Mouse (Mus musculus) limb, embryonic 15.5 days (tissue): ENCODE measurements at regions not wholly inside any gene's neighbourhood (a gene's known extent, or its start where the extent isn't known, plus 50 kb on each side); places are given as distances from the start of the nearest gene placed in this dataset.

ENCODE experiments used
- ATAC-seq: fragments of 200-750 bp; cut with Nextera tagmentation; 2 replicates; pipeline ENCODE4 v1.8.0; 2017; ENCODE audit warnings: low read depth, moderate TSS enrichment; ENCODE audit not compliant: insufficient number of reproducible peaks, low FRiP score, low TSS enrichment
- H3K27ac ChIP-seq: fragments of 300-500 bp; sonication (generic); 2 replicates; pipeline ENCODE4 v1.5.1; 2015; ENCODE audit warnings: moderate library complexity, mild to moderate bottlenecking, inconsistent platforms
- H3K27me3 ChIP-seq: fragments of 300-500 bp; sonication (generic); 2 replicates; pipeline ENCODE4 v1.6.1; 2015; ENCODE audit warnings: inconsistent platforms
- H3K36me3 ChIP-seq: fragments of 300-500 bp; sonication (generic); 2 replicates; pipeline ENCODE4 v1.6.1; 2015; ENCODE audit warnings: inconsistent platforms
- H3K4me1 ChIP-seq: fragments of 300-500 bp; sonication (generic); 2 replicates; pipeline ENCODE4 v1.6.1; 2015; ENCODE audit warnings: inconsistent platforms
- H3K4me2 ChIP-seq: fragments of 300-500 bp; sonication (generic); 2 replicates; pipeline ENCODE4 v1.6.1; 2015; ENCODE audit warnings: mild to moderate bottlenecking, inconsistent platforms
- H3K4me3 ChIP-seq: fragments of 300-500 bp; sonication (generic); 2 replicates; pipeline ENCODE4 v1.5.1; 2015; ENCODE audit warnings: mild to moderate bottlenecking, inconsistent platforms
- H3K9ac ChIP-seq: fragments of 300-500 bp; sonication (generic); 2 replicates; pipeline ENCODE4 v1.6.1; 2015; ENCODE audit warnings: inconsistent platforms
- H3K9me3 ChIP-seq: fragments of 300-500 bp; sonication (generic); 2 replicates; pipeline ENCODE4 v1.6.1; 2016; ENCODE audit warnings: inconsistent platforms
- WGBS: fragments of 180-500 bp; shearing (Covaris S2); methylation state at CpG from one replicate; pipeline ENCODE4 v1.1.7; 2015; 5-methylcytosine and 5-hydroxymethylcytosine counted together

DNA sequence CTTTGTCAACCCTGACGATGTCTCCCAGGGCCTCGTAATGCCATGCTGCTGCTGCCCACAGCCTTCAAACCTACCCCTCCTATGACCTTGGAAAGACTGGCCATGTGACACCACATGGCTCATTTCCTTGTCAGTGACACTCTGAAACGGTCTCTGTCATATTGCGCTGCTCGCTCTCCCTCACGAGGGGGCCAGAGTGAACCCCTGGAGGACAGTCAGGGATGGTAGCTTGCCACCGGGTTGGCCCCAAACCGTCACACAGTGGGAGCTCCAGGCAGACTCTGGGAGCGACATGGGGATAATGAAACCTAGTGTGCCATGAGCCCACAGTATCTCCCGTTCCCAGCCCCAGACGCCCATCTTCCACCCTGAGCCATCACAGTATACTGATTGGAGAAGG, 188.8 kb downstream of the Bmp7 start:
- whole genome bisulfite sequencing: 84% methylated on average over 11 of the region's 11 CpGs
- H3K4me2 ChIP-seq: no peak overlapping the region
- H3K4me3 ChIP-seq: no peak overlapping the region
- no peak overlapping the region for H3K27ac ChIP-seq
- no peaks in the 10 kb centered on the region for H3K9me3 ChIP-seq
- no peak overlapping the region for H3K9ac ChIP-seq
- no peak for ATAC-seq
- H3K36me3 ChIP-seq: no peaks in the 10 kb centered on the region
- peaks cover 18% of the 10 kb centered on the region; the same call in 1 of the 2 replicates for H3K27me3 ChIP-seq
- peaks cover 9% of the 10 kb centered on the region for H3K4me1 ChIP-seq

DNA sequence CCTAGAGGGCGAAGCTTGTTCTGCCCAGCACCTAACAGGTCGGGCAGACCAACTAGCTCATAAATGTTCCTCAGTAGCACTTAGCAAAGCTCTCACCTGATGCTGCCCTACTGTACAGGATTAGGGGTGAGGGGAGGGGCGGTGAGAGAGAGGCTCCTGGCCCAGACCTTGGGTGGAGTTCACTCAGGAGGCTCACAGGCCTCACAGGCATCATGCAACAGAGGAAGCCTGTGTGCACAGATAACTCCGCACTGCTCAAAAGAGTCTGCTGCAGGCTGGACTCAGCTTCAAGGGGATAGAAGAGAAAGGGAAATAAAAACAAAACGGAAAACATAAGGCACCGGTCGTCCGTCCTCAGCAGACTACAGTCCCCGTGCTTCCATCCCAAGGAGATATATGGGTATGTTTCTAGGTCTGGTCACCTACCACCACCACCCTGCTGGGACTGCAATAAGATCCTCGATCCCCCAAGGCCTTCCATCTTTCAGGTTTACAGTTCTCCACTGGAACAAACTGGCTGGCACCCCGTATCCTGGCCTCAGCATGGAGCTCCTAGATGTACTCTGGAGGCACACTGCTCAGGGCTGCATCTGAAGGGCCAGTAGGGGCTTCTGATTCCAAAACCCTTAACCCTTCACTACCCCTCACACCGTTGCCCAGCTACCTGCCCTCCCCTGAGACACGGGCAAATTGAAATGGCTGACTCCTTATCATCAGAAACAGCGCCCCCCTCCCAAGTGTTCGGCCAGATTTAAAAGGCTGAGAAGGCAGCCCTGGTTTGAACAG, 184.2 kb downstream of the Bmp7 start:
- Histone ChIP-seq H3K4me1 (peaks cover 19% of the 10 kb centered on the region), H3K4me2 (no peak overlapping the region), H3K36me3 (no peaks in the 10 kb centered on the region), H3K27ac (no peak overlapping the region), H3K9ac (no peak overlapping the region), H3K27me3 (peaks cover 47% of the 10 kb centered on the region), H3K9me3 (no peaks in the 10 kb centered on the region), H3K4me3 (no peak overlapping the region)
- 44% methylated on average over 15 of the region's 15 CpGs for WGBS
- no peak for ATAC-seq

DNA sequence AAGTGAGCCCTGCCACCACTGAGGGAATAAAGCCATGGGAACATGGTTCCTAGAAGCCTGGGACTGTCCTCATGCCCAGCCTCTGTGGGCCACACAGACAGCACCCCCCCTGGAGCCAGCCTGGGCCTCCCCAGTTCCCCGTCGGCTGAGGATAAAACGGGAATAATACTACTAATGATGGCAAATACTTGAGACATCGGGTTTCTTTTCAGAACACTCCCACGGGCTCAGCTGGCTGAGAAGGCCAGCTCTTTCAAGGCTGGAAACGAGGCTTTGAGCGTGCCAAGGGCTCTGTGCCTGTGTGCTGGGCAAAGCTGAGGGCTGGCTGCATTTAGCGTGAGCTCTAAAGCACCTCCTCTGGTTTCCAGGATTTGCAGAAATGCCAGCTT, 183.7 kb downstream of the Bmp7 start:
- no peaks in the 10 kb centered on the region for H3K36me3 ChIP-seq
- H3K27ac ChIP-seq: no peak overlapping the region
- H3K4me1 ChIP-seq: peaks cover 19% of the 10 kb centered on the region
- no peak overlapping the region for H3K9ac ChIP-seq
- H3K9me3 ChIP-seq: no peaks in the 10 kb centered on the region
- H3K4me2 ChIP-seq: no peak overlapping the region
- H3K4me3 ChIP-seq: no peak overlapping the region
- 27% methylated on average over 8 of the region's 8 CpGs for WGBS
- H3K27me3 ChIP-seq: peaks cover 47% of the 10 kb centered on the region
- ATAC-seq: no peak

DNA sequence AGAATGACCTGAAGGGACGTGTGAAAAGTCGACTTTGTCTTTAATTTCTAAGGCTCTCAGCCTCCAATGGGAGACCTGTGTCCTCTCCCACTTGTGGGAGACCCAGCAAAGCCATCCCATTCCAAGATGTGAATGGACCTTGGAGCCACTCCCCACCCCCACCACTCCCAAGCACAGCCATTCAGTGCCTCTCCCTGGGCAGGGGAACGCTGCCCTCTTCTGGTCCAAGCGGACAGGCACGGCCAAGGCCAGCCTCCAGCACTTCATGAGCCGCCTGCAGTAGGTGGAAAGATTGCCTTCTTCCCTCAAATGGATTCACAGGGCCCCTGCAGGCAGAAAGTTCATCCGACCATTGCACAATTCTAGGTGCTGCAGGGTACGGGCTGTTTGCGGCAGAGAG, 181.6 kb downstream of the Bmp7 start:
- no peak overlapping the region for H3K4me2 ChIP-seq
- H3K4me1 ChIP-seq: peaks cover 19% of the 10 kb centered on the region
- WGBS: 15% methylated on average over 9 of the region's 9 CpGs
- no peak overlapping the region for H3K4me3 ChIP-seq
- H3K27ac ChIP-seq: no peak overlapping the region
- no peaks in the 10 kb centered on the region for H3K36me3 ChIP-seq
- ATAC-seq: no peak
- no peaks in the 10 kb centered on the region for H3K9me3 ChIP-seq
- H3K27me3 ChIP-seq: peaks cover 39% of the 10 kb centered on the region
- no peak overlapping the region for H3K9ac ChIP-seq

GRCm38 (mm10) chr2:172765260-172765659, 174.9 kb downstream of the Bmp7 start:
- H3K27me3 ChIP-seq: no peaks in the 10 kb centered on the region; the same call in 1 of the 2 replicates
- H3K9me3 ChIP-seq: no peaks in the 10 kb centered on the region
- ATAC-seq: no peak

GRCm38 (mm10) chr2:172766403-172766802, 173.7 kb downstream of the Bmp7 start:
- H3K4me1 ChIP-seq: no peaks in the 10 kb centered on the region
- H3K27ac ChIP-seq: no peak overlapping the region
- no peaks in the 10 kb centered on the region for H3K9me3 ChIP-seq
- no peaks in the 10 kb centered on the region for H3K36me3 ChIP-seq
- no peak for ATAC-seq
- WGBS: 64% methylated on average over 7 of the region's 7 CpGs
- H3K27me3 ChIP-seq: no peaks in the 10 kb centered on the region; the same call in 1 of the 2 replicates
- H3K9ac ChIP-seq: no peak overlapping the region
- no peak overlapping the region for H3K4me2 ChIP-seq
- H3K4me3 ChIP-seq: no peak overlapping the region

More at GRCm38 (mm10) chr2:172765260-172765659, 174.9 kb downstream of the Bmp7 start:
- Histone ChIP-seq H3K4me2 (no peak overlapping the region), H3K4me3 (no peak overlapping the region), H3K9ac (no peak overlapping the region), H3K27ac (no peak overlapping the region), H3K36me3 (no peaks in the 10 kb centered on the region), H3K4me1 (no peaks in the 10 kb centered on the region)
- WGBS: 88% methylated on average over 2 of the region's 2 CpGs

DNA sequence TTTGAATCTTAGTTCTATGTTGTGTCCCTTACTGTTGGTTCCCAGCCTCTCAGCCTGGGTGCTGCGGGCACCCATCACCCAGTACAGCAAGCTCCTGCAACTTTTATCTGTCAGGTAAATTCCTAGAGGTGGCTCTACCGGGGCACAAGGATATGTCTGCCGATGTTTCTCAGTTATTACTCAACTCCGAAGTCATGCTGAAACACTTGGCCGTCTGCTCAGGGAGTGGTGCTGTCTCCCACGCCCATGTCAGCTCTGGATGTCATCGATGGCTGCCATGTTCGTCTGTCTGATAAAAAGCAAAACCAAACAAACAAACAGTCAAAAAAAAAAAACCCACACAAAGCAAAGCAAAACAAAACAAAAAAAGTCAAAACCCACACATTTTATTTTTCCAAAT, 171.4 kb downstream of the Bmp7 start:
- Histone ChIP-seq H3K36me3 (no peaks in the 10 kb centered on the region), H3K27ac (no peak overlapping the region), H3K4me3 (no peak overlapping the region), H3K27me3 (no peaks in the 10 kb centered on the region; the same call in 1 of the 2 replicates), H3K9me3 (no peaks in the 10 kb centered on the region), H3K9ac (no peak overlapping the region), H3K4me1 (no peaks in the 10 kb centered on the region), H3K4me2 (no peak overlapping the region)
- WGBS: 75% methylated on average over 8 of the region's 8 CpGs
- no peak for ATAC-seq

- Histone ChIP-seq H3K27me3 (no peaks in the 10 kb centered on the region; the same call in 1 of the 2 replicates), H3K4me1 (no peaks in the 10 kb centered on the region), H3K4me2 (no peak overlapping the region), H3K4me3 (no peak overlapping the region), H3K9ac (no peak overlapping the region), H3K36me3 (no peaks in the 10 kb centered on the region), H3K9me3 (no peaks in the 10 kb centered on the region), H3K27ac (no peak overlapping the region)
- WGBS: 65% methylated on average over 6 of the region's 6 CpGs
- no peak for ATAC-seq
Observed at GRCm38 (mm10) chr2:172770061-172770460, 170.1 kb downstream of the Bmp7 start.

GRCm38 (mm10) chr2:172770606-172771005, 169.5 kb downstream of the Bmp7 start:
- 87% methylated on average over 14 of the region's 14 CpGs for WGBS
- Histone ChIP-seq H3K36me3 (no peaks in the 10 kb centered on the region), H3K4me3 (no peak overlapping the region), H3K27ac (no peak overlapping the region), H3K4me2 (no peak overlapping the region), H3K9ac (no peak overlapping the region), H3K27me3 (no peaks in the 10 kb centered on the region; the same call in 1 of the 2 replicates), H3K9me3 (no peaks in the 10 kb centered on the region), H3K4me1 (no peaks in the 10 kb centered on the region)
- no peak for ATAC-seq

- H3K9ac ChIP-seq: no peak overlapping the region
- no peaks in the 10 kb centered on the region for H3K4me1 ChIP-seq
- no peaks in the 10 kb centered on the region for H3K27me3 ChIP-seq
- H3K4me2 ChIP-seq: no peak overlapping the region
- H3K36me3 ChIP-seq: no peaks in the 10 kb centered on the region
- H3K9me3 ChIP-seq: no peaks in the 10 kb centered on the region
- no peak overlapping the region for H3K27ac ChIP-seq
- ATAC-seq: no peak
- no peak overlapping the region for H3K4me3 ChIP-seq
- 0% methylated on average over 2 of the region's 2 CpGs for WGBS
Observed at GRCm38 (mm10) chr2:172773176-172773575, 166.9 kb downstream of the Bmp7 start.

GRCm38 (mm10) chr2:172776485-172776884, 163.6 kb downstream of the Bmp7 start:
- Histone ChIP-seq H3K27me3 (no peaks in the 10 kb centered on the region), H3K9me3 (no peaks in the 10 kb centered on the region), H3K36me3 (no peaks in the 10 kb centered on the region), H3K4me3 (no peak overlapping the region), H3K9ac (no peak overlapping the region), H3K4me2 (no peak overlapping the region), H3K27ac (no peak overlapping the region), H3K4me1 (no peaks in the 10 kb centered on the region)
- no peak for ATAC-seq
- WGBS: 52% methylated on average over 12 of the region's 12 CpGs

- Histone ChIP-seq H3K27ac (no peak overlapping the region), H3K9ac (no peak overlapping the region), H3K36me3 (no peaks in the 10 kb centered on the region), H3K27me3 (peaks cover 3% of the 10 kb centered on the region; the same call in 1 of the 2 replicates), H3K4me1 (no peaks in the 10 kb centered on the region), H3K4me2 (no peak overlapping the region), H3K4me3 (no peak overlapping the region), H3K9me3 (no peaks in the 10 kb centered on the region)
- ATAC-seq: no peak
- 78% methylated on average over 2 of the region's 2 CpGs for WGBS
Observed at GRCm38 (mm10) chr2:172777774-172778173, 162.3 kb downstream of the Bmp7 start.
